Mouse (Mus musculus) Muller cell, postnatal 12 days (primary cell): ENCODE results near the gene Slc7a11.

Experiments
- DNase-seq: peaks from one replicate; pipeline ENCODE4 v3.0.0-alpha.2; 2015; ENCODE audit errors: inconsistent ontology term

Gene Slc7a11

DNA sequence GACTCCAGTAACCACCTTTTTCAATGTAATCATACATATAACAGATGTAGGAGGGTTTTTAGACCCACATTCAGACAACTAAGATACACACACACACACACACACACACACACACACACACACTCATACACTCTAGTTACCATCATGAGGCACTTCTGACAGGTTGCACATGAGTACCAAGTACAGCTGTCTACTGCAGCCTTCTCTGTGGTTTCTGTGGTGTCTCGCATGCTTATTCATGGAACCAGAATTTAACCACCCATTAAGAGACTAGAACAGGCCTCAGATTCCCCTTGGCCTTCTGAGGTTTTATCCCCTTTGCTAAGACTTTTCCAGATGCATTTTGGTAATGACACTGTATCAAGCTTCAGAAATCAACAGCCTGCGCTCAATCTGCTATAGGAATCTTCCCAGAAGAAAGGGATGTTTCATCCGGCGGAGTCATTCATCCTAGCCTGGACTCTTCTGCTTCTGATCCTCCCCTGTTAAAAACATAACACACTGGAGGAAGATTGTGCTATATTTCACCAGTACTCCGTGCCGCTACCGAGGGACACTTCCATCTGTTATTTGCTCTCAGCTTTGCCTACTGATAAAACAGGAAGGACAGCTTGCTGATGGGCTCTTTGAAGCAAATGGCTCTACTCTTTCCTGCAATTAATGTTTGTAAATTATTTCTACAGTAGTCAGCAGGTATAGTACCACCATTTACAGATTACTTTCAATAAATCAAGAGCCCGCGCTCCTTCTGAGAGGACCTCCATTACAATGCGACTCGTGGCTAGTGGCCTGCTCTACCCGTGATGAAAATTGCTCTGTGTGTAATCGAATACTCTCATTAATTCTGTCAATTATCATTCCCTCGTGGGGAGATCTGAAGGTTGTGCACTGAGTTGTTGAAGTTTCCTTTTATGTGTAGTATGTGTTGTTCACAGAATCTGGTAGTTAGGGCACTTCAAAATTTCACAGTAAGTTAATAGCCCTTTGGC lies 135.8 kb downstream of the Slc7a11 start:
- DNase-seq: no peak

DNA sequence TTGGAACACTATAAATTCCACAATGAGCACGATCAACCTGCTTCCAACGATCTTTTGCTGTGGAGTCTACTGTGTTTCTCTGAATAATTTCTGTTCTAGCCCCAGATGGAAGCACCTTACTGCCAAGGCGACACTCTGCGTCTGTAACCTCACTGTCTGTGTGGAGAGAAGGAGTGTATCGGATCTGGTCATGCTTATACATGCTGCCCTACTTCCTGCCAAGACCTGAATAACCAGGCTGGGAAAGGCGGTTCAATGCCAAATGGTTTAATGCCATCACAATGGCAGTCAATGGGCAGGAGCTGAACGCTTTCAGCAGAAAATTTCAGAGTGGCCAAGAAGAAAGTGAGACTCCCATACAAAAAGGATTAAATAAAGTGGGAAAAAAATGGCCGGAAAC lies 137.1 kb downstream of the Slc7a11 start:
- no peak for DNase-seq

DNA sequence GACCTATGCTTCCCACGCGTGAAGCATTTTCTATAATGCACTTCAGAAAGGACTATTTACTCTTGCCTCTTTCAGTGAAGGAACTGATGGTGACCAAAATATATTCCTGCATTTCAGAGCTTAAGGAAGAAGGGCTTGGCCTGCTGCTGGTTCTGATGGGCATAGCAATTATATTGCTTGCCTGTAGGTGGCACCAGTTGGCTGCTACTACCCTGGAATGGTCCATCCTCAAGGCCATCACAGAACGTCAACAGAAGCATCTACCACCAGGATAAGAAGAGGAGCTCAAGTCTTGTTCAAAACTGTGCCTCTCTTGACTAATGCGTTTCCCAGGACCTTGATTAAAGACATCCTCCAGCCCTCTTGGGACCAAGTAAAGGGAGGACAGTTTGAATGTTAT lies 139.3 kb downstream of the Slc7a11 start:
- no peak for DNase-seq

DNA sequence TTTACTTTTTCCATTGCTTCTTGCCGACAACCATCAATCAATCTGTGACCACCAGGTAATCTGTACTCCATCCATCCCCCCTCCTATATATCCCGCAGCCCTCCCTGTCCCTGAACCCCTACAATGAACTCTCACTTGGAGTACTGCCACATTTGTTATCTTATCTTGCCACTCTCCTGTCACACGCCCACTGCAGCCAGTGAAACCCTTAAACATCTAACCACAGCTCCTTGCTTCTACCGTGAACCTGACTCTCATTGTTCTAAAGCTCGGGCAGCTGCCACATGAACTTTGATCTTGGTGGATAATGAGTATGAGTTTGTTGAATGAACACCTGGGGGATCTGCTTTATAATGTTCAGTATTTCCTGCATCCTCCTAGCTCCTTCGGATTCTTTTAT lies 140.8 kb downstream of the Slc7a11 start:
- DNase-seq: no peak

DNA sequence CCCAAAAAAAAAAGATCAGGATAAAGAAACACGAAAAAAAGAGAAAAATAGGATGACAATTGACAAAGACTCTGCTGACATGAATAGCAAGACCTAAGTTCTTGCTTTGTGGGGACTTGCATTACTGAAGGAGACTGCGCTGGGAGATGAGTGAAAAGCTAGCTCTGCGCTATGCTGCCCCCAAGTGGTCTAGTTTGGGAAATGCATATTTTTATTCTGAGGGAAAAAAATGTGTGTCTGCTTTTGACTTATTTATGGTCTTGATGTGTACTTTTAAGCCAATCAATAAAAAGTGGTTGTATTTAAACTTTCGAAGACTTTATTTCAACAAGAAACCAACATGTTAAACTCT lies 142.5 kb downstream of the Slc7a11 start:
- DNase-seq: peak; percentile 66

DNA sequence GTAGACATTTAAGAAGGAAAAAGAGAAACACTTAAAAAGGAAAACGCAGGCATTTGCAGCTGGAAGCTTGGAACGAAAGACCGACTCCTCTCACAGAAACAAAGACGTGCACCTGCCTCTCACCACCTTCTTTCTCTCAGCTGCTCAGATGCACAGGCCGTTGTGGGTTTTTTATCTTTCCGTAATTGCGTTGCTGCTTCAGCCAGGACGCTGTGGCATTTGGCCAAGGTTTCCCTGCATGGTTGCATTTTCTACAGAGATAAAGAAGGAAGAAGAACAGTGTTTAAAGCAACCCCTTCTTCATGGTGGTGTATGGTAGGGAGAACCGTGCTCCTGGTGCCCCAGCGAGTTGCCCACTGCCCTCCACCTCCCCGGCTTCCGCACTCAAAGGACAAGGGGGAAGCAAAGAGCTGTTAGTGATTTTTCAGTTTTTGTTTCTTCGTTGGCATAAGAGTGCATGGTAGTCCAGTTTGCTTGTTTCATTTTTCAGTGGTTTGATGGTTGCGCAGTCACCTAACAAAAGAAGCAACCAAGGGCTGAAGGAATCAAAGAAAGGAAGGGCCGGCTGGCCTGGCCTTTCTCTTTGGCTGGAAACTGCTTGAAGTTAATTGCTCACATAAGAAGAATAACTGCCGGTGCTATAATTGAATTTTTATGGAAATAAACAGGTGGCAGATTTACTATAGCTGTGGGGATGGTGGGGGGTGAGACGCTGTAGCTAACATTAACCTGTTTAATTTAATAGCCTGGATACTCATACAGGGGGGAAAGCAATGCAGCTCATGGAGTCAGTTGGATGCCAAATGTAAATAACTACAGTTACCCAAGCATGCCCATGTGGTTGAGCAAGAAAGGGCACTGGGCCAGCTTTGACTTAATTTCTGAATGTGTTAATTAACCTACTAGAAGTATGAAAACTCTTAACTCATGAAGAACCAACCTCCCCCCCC lies 143.1 kb downstream of the Slc7a11 start:
- DNase-seq: no peak

DNA sequence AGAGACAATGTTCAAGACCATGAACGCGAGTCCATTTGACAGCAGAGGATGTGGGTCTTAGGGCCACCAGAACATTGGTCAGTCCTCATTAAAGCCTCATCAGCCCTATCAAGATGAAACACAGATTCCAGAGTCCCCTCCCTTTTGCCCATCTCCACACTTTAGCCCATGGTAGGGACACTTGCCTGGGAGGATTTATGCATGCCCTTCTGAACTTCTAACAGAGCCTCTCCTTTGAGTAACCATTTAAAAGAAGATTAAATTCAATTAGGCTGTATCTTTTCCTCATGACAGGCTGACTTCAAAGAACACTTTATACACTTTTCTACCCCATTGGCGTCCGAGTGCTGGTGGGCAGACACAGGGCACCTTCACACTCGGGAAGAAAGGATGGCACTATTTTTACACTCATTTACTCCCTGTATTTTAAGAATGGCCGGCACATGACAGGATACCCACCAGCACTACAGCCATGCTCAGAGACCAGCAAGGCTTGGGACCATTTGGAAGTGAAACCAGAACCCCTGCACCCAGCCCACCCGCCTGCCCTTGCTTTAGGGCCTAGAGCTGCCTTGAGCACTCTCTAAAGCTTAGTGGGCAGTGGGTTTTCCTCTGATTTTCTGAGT lies 144.9 kb downstream of the Slc7a11 start:
- no peak for DNase-seq

DNA sequence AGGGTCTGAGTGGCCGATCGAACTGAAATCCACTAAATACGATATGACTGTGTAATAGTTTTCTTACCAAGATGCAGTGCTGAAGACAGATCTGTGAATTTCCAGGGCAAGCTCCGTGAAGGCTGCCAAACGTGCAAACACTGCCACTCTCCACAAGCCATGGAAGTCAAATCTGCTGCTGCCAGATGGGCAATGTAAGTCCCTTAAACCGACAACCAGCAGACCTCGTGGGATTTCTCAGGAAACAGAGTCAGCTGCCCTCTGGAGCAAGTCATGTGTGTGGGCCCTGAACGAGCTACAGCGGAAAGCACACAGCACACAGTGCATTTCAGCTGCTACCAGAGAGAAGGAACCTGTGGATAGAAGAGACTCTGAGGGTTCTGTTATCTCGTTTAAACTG lies 146.5 kb downstream of the Slc7a11 start:
- DNase-seq: no peak

DNA sequence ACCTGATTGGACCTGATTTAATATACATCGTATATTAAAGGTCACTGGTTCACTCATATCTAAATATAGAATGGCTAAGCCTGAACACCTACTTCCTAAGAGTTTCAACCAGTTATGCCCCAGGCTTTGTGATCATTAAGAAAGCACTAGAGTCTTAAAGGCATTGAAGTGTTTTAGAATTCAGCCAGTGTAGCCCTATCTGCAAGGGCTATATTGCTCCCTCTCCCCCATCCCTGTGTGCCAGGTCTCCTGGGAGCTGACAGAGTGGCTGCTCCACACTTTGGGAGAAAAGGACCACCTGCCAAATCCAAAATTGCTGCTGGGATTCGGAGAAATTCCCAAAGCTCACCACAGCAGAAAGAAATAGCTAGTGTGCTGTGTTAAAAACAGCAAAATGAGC lies 168.4 kb downstream of the Slc7a11 start:
- no peak for DNase-seq

DNA sequence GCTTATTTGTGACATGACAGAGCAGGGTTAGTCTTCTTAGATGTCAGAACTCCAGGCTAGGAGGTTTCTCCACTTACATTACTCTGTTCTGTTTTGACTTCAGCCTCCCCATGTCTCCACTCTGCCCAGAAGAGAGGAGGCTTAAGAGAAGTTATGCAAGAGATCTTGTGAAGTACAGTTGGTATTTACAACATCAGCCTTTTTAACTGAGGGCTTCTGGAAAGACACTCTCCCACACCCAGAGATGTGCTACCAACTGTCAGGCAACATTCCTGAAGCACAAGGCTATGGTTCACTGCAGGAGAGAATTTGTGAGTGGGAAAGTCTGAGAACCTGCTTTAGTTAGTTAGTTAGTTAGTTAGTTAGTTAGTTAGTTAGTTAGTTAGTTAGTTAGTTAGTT lies 171.2 kb downstream of the Slc7a11 start:
- peak; percentile 9 for DNase-seq

DNA sequence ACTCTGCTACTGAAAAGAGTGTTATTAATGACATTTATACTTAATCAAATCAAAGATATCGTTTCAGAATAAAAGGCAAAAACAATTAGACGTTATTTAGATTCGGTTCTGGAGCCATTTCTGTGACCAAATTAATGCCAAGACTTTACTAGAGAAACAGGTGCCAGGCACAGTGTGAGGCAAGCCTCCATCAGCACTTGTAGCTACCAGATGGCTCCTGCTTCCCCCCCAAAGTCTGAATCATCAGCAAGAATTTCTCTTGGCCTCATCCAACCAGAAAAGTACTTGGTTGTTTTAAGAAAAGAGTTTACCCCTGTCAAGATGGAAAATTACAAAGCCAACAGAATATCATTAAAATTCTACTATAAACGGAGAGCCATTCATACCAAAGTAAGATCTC lies 173.7 kb downstream of the Slc7a11 start:
- no peak for DNase-seq

DNA sequence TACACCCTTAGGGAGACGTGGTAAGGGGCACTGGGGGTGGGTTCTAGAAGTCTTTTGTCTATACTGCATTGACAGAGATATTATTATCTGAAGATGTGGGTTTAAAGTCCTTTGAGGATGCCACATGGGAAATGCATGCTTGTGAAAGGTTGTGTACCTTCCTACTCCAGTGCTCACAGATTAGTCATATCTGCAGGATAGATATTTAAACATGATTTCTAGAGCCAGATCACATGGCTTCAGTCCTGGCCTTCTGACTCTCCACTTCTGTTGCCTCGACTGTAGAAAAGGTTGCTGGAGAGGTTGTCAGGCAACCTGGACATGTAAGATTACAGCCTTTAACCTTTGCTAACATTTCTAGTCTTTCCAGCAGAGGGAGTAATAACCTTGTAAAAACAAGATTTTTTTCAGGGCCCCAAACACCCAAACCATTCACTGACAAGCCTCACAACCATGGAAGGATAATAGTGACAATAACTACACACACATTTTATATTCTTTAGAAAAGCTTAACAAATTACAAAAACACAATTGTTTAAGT lies 180.8 kb downstream of the Slc7a11 start:
- no peak for DNase-seq

DNA sequence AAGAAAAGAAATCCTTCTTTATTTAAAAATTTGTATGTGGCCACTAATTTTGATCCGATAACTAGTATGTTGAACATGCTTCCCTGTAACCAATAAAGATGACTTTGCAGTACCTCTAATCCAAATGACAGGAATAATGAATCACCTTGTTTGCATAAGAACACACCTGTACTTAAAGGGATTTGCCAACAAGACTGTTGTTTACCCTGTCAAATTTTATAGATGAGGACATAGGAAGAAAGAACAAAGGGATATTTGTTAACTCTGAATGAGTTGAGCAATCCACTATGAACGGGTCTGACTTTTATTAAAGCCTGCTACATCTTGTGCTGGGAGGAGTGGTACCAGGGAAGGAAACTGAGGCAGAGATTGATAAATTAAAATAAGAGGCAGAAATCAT lies 181.3 kb downstream of the Slc7a11 start:
- DNase-seq: no peak

DNA sequence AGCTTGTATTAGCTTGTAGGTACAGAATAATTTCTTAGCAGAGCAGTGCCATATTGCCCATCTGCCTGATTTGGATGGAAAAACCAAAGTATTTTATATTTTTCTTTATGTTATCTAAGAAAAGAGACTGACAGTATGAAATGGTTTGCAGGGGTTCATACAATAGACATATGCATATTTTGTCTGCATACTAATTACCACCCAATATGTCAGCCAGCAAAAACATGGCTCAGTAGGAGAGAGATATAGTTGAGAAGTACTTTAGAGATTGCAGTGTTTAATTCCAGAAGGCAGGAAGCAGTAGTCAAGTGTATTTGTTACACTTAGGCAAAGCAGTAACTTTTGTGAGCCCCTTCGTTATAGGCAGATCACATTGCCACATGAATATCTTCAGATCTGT lies 182.7 kb downstream of the Slc7a11 start:
- DNase-seq: no peak

DNA sequence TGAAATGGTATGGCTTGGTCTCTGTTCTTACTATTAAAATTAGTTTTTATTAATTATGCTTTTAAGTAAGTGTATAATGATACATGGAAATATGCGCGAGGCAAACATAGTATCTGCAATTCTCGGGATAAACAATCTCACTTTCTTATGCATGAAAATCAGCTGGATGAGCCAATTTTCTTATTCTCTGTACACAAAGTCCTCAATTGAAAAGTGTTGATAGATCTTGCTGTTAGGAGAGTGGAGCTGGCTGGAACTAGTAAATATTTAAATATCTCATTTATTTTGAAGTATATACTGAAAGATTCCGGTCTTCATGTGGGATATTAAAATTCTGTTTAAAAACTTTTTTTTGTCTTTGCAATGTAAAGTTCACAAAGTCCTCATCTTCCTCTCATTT lies 184.6 kb downstream of the Slc7a11 start:
- DNase-seq: no peak

DNA sequence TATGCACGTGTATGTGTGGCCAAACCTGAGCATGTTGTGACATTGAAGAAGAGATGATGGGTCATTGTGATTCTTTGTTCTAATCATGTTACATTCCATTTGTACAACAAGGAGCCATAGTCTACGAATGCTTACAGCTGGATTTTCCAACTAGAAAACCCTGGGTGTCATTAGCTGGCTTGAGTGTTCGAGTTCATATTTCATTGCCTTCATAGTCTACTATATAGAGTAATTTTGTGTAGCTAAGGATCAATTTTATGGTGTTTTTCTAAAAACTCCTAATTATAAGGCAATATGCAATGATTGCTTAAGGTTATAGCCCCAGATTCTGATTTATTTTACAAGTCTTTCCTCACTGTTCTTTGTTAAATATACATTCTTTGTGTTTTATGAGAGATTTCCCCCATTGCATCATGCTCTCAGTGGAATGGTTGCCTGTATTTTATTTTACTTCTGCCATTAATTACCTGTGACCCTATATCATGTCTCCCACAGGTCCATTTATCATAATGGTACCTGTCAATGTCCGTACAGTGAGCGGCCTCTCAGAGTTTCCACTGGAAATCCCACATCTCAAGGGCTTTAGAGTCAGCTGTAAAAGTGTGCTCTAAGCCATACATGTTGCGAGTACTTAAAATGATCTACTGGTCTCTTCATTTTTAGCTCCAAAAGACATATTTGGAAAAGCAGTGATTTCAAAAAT lies 193.7 kb downstream of the Slc7a11 start:
- DNase-seq: no peak

DNA sequence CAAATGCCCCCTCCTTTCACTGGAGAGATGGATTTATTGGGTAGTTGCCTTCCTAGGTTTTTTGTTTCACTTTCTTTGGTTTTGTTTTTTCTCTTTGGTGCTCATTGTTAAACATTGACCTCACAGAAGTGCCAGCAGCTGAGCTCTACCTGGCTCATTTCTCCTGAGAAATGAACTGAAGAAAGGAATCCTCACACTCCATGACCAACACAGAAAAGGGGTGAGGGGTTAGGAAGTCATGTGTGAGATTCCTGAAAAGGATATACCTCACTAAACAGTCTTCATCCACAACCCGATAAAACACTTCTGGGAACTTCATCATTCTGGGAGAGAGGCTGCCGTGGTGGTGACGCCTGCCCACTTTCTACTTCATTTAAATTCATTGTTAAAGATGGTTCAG lies 207.4 kb downstream of the Slc7a11 start:
- no peak for DNase-seq

DNA sequence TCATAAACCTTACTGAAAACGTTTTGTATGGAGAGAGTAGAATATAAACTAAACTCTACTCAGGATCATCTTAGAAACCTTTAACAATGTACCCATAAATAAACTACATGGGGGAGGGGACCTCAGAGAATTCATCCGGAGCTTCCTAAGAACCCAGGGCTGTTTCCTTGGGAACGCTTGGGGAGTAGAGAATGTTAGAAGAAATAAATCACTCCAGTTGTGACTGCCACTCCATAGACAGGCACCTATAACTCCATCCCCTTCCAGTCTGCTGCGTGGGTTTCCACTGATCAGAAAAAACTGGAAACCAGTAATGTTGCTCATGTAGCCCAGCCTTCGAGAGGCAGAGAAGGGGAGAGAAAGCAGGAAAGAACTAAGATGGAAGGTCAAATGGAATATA lies 210.3 kb downstream of the Slc7a11 start:
- DNase-seq: no peak

DNA sequence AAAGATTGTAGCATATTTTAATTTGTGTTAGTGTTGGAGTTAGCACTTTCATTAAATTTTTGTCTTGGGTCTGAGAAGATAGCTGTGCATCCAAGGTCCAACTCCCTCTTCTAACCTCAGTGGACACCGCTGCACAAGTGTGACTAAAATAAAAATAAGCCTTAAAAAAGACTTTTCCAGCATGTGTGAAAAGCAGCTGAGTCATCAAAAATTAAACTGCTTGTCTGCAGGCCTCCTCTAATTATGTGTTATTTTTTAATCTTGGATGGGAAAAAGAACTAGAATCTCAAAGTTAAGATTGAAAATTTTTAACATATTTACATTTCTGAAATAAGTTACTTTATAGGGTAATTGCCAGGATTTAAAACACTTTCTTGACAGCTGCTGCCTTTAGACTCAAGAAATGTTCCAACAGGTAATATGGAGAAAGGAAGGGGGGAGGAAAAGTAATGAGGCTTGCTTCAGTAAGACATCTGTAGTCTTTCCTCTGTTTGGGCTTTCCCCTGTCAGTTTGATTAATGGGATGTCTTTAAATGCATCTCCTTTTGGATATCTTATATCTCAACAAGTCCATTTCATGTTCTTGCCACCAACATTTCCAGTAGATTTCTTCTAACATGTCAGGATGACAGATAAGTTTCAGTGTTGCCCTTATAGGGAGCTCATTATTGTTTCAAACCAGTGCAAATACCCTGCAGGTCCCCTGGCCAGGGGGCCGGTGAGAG lies 218.9 kb downstream of the Slc7a11 start:
- DNase-seq: no peak

DNA sequence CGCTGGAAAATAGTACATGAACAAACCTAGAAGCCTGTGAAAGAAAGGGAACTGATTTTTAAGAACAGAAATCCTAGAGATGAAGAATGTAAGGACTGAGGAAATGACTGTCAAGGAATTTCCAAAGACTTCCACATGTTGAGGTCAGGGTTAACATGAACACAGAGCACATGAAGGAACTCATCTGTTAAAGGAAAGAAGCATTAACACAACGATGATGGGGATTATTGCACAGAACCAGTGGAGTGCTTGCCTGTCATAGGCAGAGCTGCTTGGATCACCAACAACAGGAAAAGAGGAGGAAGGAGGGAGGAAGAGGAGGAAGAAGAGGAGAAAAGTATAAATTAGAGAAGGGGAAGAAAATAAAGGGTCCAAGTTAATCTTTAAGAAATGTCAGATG lies 223.0 kb downstream of the Slc7a11 start:
- no peak for DNase-seq

DNA sequence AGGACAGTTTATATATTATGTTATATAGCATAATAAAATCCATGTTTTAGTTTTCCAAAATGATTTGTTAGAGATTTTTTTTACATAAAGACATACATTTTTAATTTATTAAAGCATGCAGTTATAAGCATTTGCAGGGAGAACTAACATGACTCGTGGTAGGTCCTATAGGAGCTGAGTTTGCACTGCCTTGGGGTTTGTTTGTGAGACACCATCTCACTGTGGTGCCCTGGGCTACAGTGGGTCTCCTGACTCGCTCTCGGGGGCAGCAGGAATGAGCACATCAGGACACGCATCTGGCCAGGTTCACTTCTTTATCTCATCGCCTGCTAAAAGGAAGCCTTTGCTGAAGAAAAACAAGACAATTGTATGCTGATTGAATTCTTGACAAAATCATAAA lies 257.0 kb downstream of the Slc7a11 start:
- DNase-seq: no peak
